Mouse (Mus musculus) kidney, postnatal 0 days (tissue): Measurements from ENCODE around the gene Cdh13. TPM values are rescaled to one million over a fixed set of nuclear protein-coding genes. Genes with fewer than 3 reads are reported as not detected.

ENCODE experiments used
- ATAC-seq: fragments of 200-750 bp; cut with Nextera tagmentation; replicated peaks from 2 replicates; pipeline ENCODE4 v1.8.0; 2017; ENCODE audit warnings: low read depth, moderate number of reproducible peaks, moderate TSS enrichment, moderate library complexity; ENCODE audit not compliant: low FRiP score
- DNase-seq: peaks from one replicate; pipeline ENCODE4 v3.0.0-alpha.2; 2016; ENCODE audit warnings: low spot score
- H3K27ac ChIP-seq: fragments of 300-500 bp; sonication (generic); 2 replicates; pipeline ENCODE4 v1.5.1; 2014; ENCODE audit warnings: mild to moderate bottlenecking
- H3K27me3 ChIP-seq: fragments of 300-500 bp; sonication (generic); 2 replicates; pipeline ENCODE4 v1.6.1; 2014; ENCODE audit warnings: low read length, mixed read lengths; ENCODE audit not compliant: insufficient read depth
- H3K36me3 ChIP-seq: fragments of 300-500 bp; sonication (generic); 2 replicates; pipeline ENCODE4 v1.6.1; 2014; ENCODE audit warnings: low read length, mixed read lengths; ENCODE audit not compliant: insufficient read depth
- H3K4me1 ChIP-seq: fragments of 300-500 bp; sonication (generic); replicated peaks from 2 replicates; pipeline ENCODE4 v1.6.1; 2014; ENCODE audit warnings: antibody characterized with exemption, low read length, mixed read lengths; ENCODE audit not compliant: insufficient read depth
- H3K4me2 ChIP-seq: fragments of 300-500 bp; sonication (generic); 2 replicates; pipeline ENCODE4 v1.6.1; 2014; ENCODE audit warnings: mild to moderate bottlenecking, low read length, moderate library complexity, mixed read lengths
- H3K4me3 ChIP-seq: fragments of 300-500 bp; sonication (generic); replicated peaks from 2 replicates; pipeline ENCODE4 v1.5.1; 2014; ENCODE audit warnings: low read depth, low read length
- H3K9ac ChIP-seq: fragments of 300-500 bp; sonication (generic); 2 replicates; pipeline ENCODE4 v1.6.1; 2014; ENCODE audit warnings: low read depth, low read length
- H3K9me3 ChIP-seq: fragments of 300-500 bp; sonication (generic); replicated peaks from 2 replicates; pipeline ENCODE4 v1.6.1; 2016; ENCODE audit warnings: low read length, inconsistent platforms, mixed read lengths
- CTCF ChIP-seq: IDR thresholded peaks from 2 replicates; pipeline ENCODE4 v1.5.1; 2016; ENCODE audit warnings: antibody characterized with exemption, low read depth, mild to moderate bottlenecking, moderate library complexity
- whole genome bisulfite sequencing: fragments of 180-500 bp; shearing (Covaris S2); extraction: QIAGEN DNeasy Blood & Tissue Kit; methylation state at CpG from one replicate; pipeline ENCODE4 v1.1.7; 2014; 5-methylcytosine and 5-hydroxymethylcytosine counted together
- polyA plus RNA-seq: library from polyadenylated mRNA; unstranded; fragments of >200 nt; fragmentation: Nextera tagmentation; extraction: Ambion mirVana; gene quantifications from 2 replicates; pipeline ENCODE4 v1.2.1, GENCODE M21; 2015

The Cdh13 gene
- polyA plus RNA-seq, 1 experiment from 2014 or later: 3.9 TPM

GRCm38 (mm10) chr8:118879939-118880825 lies 596.6 kb downstream of the Cdh13 start:
- WGBS: 62% methylated on average over 11 of the region's 11 CpGs
- ATAC-seq: no peak
- no peak overlapping the region for H3K27ac ChIP-seq
- no peaks in the 10 kb centered on the region for H3K4me1 ChIP-seq
- H3K4me3 ChIP-seq: no peak overlapping the region
- H3K27me3 ChIP-seq: no peaks in the 10 kb centered on the region
- H3K9me3 ChIP-seq: no peaks in the 10 kb centered on the region
- TF ChIP-seq CTCF: no peak
- H3K4me2 ChIP-seq: no peak overlapping the region
- DNase-seq: no peak
- H3K36me3 ChIP-seq: no peaks in the 10 kb centered on the region
- H3K9ac ChIP-seq: no peak overlapping the region

- DNase-seq (no peak), ATAC-seq (no peak)
- Histone ChIP-seq H3K27me3 (no peaks in the 10 kb centered on the region), H3K4me3 (no peak overlapping the region), H3K4me1 (no peaks in the 10 kb centered on the region), H3K9ac (no peak overlapping the region), H3K4me2 (no peak overlapping the region), H3K9me3 (no peaks in the 10 kb centered on the region), H3K27ac (no peak overlapping the region), H3K36me3 (no peaks in the 10 kb centered on the region)
- 29% methylated on average over 8 of the region's 8 CpGs for WGBS
- TF ChIP-seq CTCF: no peak
Observed at GRCm38 (mm10) chr8:118884296-118884695, 600.8 kb downstream of the Cdh13 start.

GRCm38 (mm10) chr8:118884988-118885387 lies 601.5 kb downstream of the Cdh13 start:
- WGBS: 12% methylated on average over 11 of the region's 11 CpGs
- Histone ChIP-seq H3K27ac (no peak overlapping the region), H3K36me3 (no peaks in the 10 kb centered on the region), H3K9me3 (no peaks in the 10 kb centered on the region), H3K4me3 (no peak overlapping the region), H3K4me2 (no peak overlapping the region), H3K27me3 (no peaks in the 10 kb centered on the region), H3K9ac (no peak overlapping the region), H3K4me1 (no peaks in the 10 kb centered on the region)
- no peak for TF ChIP-seq CTCF
- DNase-seq (peak; percentile 32), ATAC-seq (no peak)

GRCm38 (mm10) chr8:118902402-118902801 lies 618.9 kb downstream of the Cdh13 start:
- no peak overlapping the region for H3K4me3 ChIP-seq
- no peak overlapping the region for H3K9ac ChIP-seq
- TF ChIP-seq CTCF: no peak
- no peaks in the 10 kb centered on the region for H3K4me1 ChIP-seq
- H3K27ac ChIP-seq: no peak overlapping the region
- DNase-seq: no peak
- no peak for ATAC-seq
- 68% methylated on average over 11 of the region's 11 CpGs for WGBS
- no peaks in the 10 kb centered on the region for H3K36me3 ChIP-seq
- no peaks in the 10 kb centered on the region for H3K9me3 ChIP-seq
- H3K4me2 ChIP-seq: no peak overlapping the region
- no peaks in the 10 kb centered on the region for H3K27me3 ChIP-seq

GRCm38 (mm10) chr8:118916513-118916912 lies 633.0 kb downstream of the Cdh13 start:
- no peak overlapping the region for H3K27ac ChIP-seq
- no peak overlapping the region for H3K4me2 ChIP-seq
- no peaks in the 10 kb centered on the region for H3K36me3 ChIP-seq
- no peaks in the 10 kb centered on the region for H3K27me3 ChIP-seq
- no peak for TF ChIP-seq CTCF
- no peaks in the 10 kb centered on the region for H3K9me3 ChIP-seq
- WGBS: 95% methylated on average over 3 of the region's 3 CpGs
- no peak for DNase-seq
- ATAC-seq: no peak
- H3K4me1 ChIP-seq: no peaks in the 10 kb centered on the region
- no peak overlapping the region for H3K9ac ChIP-seq
- no peak overlapping the region for H3K4me3 ChIP-seq

- Histone ChIP-seq H3K27me3 (no peaks in the 10 kb centered on the region), H3K4me2 (no peak overlapping the region), H3K9me3 (no peaks in the 10 kb centered on the region), H3K4me3 (no peak overlapping the region), H3K27ac (no peak overlapping the region), H3K9ac (no peak overlapping the region), H3K4me1 (no peaks in the 10 kb centered on the region), H3K36me3 (no peaks in the 10 kb centered on the region)
- TF ChIP-seq CTCF: no peak
- no peak for ATAC-seq
- DNase-seq: no peak
- 28% methylated on average over 11 of the region's 11 CpGs for WGBS
Observed at GRCm38 (mm10) chr8:118937412-118937811, 653.9 kb downstream of the Cdh13 start.
